Mouse (Mus musculus) adrenal gland, postnatal 25 days (tissue): ENCODE measurements at regions not wholly inside any gene's neighbourhood (a gene's known extent, or its start where the extent isn't known, plus 50 kb on each side); places are given as distances from the start of the nearest gene placed in this dataset.

ENCODE experiments used
- DNase-seq: peaks from one replicate; pipeline ENCODE4 v3.0.0; 2021; ENCODE audit warnings: mixed read lengths

DNA sequence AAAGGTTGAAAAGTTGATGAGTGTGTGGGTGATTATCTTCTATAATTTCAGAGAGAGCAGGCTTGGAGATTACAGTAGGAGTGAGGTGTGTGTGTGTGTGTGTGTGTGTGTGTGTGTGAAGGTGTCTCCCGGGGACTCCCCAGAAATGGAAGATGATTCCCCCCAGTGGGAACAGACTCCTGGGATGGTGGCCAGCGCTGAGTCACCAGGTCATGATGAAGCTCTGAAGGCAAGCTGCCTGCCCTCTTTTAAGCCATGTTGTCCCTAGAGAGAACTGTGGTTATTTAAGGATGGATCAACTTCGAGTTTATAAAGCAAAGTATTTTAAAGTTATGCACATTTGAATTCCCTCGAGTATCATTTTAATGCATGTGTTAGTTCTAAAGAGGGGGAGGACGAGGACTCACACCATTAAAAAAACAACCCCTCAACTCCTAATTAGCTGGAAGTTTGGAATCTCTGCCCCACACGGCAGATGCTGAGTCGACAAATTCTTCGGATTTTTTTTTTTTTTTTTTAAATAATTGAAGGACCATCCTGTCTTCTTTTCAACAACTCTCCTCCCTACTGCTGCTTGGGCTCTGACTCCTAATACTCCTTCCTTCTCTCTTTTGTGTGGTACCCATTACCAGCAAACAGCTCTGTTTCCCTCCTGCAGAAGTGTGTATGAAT is 186.6 kb downstream of the Ly86 start:
- peak; percentile 73 for DNase-seq

DNA sequence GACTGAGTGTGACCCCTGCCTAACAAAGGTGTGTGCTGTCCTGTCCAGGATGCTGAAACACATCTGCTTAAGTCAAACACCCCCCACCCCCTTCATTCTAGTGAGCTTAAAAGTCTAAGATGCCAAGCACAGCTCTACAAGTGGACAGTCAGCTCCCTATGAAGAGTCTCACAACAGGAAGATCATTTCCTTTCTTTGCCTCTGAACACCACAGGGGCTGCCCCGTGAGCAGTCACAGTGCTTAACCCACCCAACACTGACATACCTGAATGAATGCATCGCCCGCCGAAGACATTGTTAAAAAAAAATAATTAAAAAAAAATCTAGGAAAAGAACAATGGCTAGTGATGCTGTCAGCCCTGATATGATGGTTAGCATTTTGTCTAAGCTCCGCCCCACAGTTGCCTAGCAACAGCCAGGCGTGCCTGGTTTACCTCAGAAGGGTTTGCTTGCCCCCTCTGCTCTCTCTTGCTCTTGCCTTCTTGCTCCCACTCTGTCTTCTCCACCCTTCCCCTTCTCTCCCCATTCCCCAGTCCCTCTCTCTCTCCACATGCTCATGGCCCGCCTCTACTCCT is 187.7 kb downstream of the Ly86 start:
- no peak for DNase-seq

DNA sequence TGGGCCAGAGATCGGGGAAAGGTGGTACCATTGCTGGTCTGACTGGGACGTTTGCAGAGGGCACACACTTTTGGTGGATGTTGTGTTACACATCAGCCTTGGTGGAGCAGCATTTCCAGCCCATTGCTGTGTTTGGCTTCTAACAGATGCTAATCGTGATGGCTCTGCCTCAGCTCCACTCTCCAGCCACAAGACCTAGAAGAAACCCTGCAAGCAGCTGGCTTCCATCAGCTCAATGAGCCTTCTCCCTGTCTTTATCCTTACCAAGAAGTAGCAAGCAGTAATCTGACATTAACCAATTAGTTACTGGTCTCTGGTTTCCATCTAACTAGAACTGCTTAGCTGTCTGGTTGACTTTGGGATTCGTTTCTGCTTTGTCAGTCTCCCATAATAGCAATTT is 188.8 kb downstream of the Ly86 start:
- DNase-seq: no peak

DNA sequence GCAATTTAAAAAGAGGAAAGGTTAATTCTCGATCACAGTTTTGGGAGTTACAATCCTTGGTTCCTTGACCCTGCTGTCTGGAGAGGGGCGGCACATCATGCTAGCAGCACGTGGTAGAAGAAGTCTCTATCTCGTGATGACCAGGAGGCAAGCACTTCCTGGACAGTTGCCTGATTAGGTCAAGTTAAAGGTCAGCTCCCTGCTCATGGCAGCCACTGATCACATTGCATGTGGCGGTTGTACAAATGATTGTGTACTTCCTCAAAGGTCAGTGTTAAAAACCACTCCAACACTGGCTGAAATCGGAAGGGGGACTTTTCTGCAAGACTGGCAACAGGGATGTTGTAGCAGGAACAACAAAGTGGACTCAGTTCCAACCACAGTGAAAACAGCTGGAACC is 192.3 kb downstream of the Ly86 start:
- no peak for DNase-seq

DNA sequence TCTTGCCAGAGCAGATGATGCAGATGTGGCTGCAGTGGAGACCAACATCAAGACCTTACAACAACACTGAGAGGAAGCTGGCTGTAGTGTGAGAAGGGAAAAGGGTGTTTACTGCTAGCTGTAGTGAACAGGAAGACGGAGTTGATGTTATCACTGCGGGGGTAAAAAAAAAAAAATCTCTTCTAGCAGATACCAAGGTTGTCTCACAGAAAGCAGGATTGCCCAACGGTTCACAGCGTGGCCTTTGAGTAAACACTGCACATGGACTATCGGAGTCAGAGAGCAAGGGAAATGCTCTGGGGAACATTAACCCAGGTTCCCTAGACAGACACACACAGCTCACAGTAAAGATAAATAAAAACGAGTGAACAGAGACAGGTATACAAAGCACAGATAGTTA is 192.8 kb downstream of the Ly86 start:
- DNase-seq: no peak

DNA sequence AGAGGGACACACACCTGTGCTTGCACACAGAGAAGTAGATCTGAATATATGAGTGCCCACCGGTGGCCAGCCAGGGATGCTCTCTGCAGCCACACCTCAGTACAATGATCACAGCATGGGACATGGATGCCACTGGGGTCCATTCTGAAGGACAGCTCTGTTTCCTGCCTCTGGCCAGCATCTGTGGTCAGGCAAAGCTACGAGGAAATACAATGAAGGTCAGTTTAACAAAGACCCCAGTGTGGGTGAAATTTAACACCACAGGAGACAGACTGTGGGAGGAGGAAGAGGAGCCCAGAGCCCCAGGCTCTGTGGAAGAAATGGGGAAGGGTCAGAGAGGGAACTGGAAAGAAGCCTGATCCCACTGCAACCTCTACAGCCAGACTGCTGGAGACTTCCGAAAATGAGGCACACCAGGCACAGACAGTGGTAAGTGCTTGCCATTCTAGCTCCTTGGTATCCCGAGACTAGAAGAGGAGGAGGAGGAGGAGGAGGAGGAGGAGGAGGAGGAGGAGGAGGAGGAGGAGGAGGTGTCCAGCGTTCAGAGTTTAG is 196.0 kb downstream of the Ly86 start:
- no peak for DNase-seq

DNA sequence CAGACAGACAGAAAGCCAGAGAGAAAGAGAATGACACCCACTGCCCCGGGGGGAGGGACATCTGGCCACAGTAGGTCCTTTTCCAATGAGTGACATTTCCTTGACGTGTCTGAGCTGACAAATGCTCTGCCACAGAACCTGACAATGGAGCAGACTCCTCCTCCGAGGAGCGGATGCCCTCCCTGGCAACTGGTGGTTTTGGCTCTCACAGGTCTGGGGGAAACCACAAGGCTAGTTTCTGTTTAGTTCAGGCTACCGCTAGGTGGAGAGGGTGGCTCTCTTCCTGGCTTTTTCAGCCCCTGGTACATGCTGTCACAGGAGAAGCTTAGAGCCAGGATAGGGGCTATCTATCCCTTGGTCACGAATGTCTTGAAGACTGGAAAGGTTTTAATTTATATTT is 196.7 kb downstream of the Ly86 start:
- DNase-seq: peak; percentile 45

DNA sequence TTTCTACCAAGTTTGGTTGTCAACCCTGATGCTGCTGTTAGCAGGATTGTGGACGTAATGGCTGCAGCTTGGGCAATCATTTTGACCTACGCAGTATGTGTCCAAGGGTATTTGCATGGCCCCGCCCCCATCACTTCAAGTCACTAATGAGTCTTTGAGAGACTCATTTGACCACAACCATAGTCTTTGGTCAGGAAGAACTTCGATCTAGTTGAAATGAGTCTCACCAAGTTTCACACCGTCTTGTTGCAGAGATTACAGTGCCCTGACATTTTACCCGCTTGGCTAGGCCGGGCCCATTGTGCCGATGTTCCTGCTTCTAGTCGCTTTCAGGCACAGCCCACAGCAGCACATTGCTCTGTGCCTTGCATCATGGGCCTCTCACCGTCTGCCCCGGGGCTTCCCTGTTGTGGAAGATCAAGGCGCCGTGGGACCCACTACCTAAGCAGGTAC is 197.8 kb downstream of the Ly86 start:
- DNase-seq: no peak

DNA sequence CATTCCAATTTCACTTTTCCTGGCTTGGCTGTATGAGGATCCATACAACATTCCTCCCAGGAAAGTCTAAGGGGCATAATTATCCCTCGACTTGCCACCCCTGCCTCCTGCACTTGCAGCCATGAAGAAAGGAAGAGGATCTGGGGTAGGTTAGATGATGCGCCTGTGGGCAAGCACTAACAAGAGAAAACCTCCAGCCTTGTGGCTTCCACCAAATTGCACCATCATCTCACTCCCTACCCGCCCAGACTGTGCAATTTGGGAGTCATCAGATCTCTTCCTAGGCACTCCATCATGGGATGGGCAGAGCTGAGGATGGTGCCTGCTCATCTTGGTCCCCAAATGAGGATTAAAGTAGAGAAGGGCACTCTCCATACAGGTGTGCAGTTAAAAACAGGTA is 198.8 kb downstream of the Ly86 start:
- no peak for DNase-seq

DNA sequence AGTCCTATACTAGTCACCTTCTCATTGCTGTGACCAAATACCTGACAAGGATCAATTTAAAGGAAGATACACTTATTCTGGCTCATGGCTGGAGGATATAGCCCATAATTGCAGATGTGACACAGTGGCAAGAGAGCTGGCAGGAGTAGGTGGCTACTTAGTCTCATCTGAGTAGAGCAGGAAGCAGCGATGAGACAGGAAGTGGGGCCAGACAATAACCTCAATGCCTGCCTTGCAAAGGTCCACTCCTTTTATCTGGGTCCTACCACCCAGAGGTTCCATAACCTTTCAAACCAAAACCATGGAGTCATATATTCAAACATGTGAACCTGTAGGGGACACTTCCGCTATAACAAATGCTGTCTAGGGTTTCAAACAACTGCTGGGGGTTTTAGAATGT is 199.7 kb downstream of the Ly86 start:
- DNase-seq: no peak

DNA sequence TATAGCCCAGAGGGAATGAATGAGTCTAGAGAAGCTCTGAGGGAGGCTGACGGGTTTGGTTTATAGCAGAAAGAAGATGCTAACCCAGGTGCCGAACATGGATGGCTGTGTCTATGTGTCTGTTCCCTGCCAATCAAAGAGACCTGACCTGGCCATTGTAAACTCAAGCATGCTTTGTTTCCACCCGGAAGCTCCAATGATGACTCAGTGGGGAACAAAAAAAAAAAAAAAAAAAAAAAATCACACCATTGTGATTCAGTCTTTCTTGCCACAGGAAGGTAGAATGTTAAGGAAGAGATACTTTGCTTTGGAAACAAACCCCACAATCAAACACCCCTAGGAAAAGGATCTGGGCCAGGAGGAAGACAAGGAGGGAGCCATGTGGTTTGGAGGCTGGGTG is 201.5 kb downstream of the Ly86 start:
- no peak for DNase-seq

DNA sequence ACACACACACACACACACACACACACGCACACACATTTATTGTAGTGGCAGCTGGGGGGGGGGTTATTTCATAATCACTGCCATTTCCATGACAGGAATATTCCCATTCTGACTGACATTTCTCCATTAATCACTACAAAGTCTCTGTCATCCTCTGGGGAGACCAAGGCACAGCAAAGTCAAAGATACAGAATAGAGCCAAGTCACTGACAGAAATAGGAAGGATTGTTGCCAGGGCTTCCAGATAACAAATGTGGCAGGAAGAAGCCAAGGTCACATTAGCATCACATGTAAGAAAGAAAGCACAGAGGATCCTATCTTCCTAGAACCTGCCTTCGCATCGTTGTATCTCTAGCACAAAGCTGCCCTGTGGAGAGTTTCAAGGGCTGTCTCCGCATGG is 205.6 kb downstream of the Ly86 start:
- no peak for DNase-seq

DNA sequence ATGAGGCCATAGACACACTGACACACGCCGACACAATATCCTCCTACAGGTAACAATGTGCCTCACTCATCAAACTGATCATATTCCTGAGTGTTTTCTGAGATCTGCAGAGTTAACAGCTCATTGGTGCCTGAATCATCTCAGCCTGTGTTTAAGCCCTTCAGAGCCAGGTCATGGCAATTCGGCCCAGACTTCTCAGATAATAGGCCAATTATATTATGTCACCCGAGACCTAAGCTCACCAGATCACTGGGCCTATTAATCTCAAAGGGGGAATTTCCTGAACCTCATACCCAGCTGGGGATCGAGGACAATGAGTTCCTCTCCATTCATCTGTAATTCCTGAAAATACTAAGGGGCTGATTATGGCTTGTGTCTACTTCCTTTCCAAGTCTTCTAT is 208.4 kb downstream of the Ly86 start:
- DNase-seq: no peak

DNA sequence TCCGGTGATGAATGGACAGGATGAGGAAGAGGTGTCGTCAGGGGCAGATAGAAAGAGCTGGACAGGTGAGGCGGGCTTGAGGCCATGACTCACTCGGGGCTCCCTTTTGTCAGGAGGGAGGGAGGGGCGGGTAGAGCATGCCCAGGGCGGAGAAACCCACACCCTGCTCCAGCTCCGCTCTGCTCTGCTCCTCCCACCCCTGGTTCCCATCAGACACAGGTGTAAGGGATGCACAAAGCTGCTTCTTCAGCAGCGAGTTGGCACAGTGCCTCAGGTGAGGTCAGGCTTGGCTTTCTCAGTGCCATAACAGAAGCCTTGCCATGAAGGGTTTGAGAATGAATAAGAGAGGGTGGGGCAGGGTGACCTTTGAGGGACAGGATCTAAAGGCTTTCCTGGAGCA is 212.2 kb downstream of the Ly86 start:
- DNase-seq: no peak

DNA sequence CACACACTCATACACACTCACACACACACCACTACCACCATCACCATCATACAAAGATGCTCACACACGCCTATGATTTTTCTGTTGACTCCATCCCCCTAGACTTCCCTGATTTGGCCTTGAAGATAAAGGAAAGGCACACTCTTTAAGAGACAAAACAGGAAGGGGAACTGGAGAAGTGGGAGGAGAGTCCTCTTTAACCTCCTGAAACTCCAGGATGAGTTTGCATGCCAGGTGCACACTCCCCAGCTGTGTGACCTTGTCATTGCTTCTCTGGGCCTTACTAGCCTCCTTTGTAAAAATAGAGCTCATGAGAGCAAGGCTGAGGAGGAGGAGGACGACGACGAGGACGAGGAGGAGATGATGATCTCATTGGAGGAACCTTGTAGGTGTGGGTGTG is 212.8 kb downstream of the Ly86 start:
- no peak for DNase-seq

DNA sequence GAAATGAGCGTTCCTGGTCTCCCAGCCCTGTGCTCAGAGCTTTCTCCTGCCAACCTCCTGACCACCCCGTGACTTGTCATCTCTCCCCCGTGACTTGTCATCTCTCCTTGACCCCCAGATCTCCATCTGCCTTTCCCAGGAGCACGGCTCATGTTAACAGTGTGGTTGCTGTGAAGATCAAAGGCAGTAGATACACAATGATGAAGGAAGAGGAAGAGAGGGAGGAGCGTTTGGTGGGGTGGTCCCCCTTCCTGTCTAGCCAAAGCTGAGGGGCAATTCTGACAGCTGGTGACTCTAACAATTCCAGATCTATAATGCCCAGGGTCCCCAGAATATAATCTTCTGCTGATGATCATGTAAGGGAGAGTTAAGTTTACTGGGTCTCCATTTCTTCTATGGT is 214.0 kb downstream of the Ly86 start:
- DNase-seq: no peak

DNA sequence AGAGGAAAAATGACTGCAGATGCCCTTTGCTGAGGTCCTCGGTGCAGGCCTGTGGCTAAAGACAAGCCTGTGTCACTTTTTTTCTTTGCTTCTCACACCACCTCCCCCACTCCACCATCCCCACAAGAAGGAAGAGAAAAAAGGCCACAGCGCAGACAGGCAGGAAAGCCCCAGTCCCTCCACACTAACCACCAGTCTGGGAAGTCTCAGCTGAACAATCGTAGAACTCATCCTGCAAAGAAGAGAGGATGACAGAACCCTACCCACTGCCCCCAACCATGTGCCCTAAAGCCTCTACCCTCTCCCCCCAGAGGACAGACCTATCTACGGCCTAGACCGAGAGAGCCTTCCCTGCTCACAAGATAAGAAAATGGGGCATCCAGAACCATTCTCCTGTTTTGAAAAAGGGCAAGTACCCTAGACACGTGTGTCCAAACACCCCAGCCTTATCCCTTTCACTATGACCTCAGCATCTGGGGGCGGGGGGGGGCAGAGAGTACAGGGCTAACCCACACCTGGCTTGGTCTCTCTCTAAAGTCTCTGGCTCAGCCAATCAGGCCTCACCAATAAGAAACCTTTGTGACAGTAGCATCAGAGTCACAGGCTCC is 214.8 kb downstream of the Ly86 start:
- DNase-seq: no peak

DNA sequence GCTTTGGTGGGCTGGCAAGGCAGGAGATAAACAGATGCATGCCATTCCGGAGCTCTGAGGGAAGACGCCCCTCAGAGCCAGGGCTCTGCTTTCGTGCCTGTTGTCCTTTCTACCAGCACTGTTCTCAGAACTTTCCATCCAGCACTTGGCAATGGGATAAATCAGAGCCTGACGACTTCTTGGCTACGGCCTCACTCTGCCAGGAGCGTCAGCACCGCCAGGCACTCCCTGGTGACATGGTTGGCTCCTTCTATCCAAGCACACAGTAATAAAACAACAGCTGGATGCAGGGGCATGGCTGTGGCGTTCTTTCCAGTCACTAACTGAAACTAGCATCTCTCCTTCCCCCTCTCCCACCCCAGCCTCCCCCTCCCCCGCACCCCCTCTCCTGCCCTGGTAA is 215.4 kb downstream of the Ly86 start:
- DNase-seq: peak; percentile 57

DNA sequence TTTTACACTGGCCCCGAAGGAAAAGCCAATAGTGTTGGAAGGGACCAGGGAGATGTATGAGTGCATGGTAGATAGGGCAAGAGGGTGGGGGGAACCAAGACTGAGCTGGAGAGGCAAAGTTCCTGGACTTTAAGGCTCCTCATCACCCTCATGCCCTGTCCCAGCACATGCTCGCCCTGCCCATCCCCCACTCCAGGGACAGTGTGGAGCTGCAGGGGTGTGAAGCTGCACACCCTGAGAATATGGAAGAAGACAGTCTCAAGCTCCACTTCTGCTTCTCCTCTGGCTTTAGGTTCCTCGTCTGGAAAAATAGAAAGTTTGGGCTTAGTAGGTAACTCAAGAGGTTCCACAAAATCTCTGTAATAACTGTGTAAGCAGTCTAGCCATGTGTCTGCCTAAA is 215.8 kb downstream of the Ly86 start:
- no peak for DNase-seq

DNA sequence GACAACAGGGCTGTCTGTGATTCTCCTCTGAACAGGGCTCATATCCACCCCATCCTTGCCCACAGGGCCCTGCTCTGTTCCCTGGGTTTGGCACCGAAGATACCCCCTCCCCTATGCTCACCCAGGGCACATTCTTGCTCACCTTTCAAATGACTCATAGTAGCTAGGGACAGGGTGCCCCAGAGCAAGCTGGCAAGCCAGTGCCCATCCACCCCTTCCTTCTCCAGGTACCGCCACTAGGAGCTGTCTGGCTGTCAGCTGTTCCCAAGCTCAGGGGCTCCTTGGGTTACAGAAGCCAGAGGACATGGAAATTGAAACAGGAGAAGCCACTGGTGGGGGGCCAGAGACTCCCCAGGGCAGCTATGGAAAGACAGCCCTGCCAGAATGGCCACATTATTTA is 216.4 kb downstream of the Ly86 start:
- no peak for DNase-seq

DNA sequence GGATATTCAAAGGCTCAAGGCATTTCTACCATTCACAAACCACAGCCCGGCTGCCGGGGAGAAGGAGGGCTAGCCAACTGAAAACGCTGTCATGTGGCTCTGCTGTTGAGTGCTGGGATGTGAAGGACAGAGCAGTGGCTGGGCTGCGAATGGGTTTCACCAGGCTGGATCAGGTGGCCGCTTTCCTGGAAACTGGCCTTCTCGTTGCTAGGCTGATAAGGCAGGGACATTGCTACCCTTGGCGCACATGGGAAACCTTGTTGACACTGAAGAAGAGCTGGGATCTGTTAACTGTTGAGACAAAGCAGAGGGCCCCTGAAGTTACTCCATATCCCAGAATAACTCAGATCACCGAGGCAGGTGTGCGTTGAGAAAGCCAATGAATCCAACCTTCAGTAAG is 216.1 kb upstream of the Rreb1 start:
- DNase-seq: peak; percentile 25

DNA sequence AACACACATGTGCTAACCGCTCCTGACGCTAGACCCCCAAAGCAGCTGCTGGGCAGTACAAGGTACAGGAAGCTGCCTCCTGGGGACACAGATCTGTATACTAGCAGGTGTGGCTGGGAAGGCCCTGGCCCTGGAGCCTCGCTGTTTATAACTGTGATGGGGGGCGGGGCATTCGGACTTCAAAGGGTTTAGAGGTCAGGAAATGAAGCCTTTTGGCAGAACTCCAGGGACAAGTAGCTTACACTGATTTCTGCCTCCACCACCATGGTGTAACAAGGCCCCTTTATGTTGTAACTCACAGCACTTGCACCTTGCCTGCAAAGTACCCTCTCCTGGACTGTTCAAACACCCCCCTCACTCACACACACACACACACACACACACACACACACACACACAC is 215.5 kb upstream of the Rreb1 start:
- peak; percentile 62 for DNase-seq

DNA sequence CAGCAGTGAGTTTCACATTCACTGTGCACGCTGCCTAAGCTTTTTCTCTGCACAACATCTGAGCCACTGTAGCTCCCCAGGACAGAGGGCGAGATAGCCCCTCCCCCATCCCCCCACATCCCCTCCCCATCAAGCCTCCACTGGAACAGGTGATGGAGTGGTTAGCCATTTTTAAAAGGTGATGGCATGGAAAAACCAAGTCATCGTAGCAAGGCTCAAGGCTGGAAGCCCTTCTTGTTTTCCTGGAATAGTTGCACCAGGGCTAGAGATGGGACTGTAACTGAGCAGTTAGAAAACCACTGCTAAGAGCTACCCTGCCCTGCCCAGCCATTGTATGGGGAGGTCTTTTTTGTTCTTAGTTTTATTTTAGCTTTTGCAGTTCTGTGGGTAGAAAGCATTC is 209.1 kb upstream of the Rreb1 start:
- no peak for DNase-seq

DNA sequence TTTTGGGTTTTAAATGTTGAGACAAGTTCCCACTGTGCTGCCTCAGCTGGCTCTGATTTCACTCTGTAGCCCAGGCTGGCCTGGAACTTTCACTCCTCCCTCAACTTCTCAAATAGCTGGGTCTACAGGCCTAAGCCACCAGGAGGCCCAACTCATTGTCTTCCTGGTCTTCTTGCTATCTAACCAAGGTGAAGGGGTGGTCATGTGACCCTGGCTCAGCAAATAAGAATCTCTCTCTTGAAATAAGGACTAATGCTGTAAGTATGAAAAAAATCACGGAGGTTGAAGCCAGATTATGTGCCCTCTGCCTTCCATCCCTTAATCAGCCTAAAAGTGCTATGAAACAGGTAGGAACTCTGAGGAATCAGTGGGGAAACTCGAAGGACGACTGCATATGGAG is 208.7 kb upstream of the Rreb1 start:
- no peak for DNase-seq
